Mouse (Mus musculus) layer of hippocampus, adult 2 months (tissue): ENCODE measurements at regions not wholly inside any gene's neighbourhood (a gene's known extent, or its start where the extent isn't known, plus 50 kb on each side); places are given as distances from the start of the nearest gene placed in this dataset.

Experiments
- DNase-seq, 2 experiments: peaks; one replicate each; pipeline ENCODE4 v3.0.0; 2022; ENCODE audit warnings: low spot score in 2 of 2
- H3K27ac ChIP-seq: fragments of 200-600 bp; 2 replicates; pipeline ENCODE4 v1.8.1; 2022
- H3K4me3 ChIP-seq: fragments of 200-600 bp; 2 replicates; pipeline ENCODE4 v1.8.1; 2022; ENCODE audit warnings: mild to moderate bottlenecking
- CTCF ChIP-seq: fragments of 200-600 bp; conservative IDR thresholded peaks from 2 replicates; pipeline ENCODE4 v1.8.1; 2022; ENCODE audit warnings: antibody characterized with exemption, mild to moderate bottlenecking, moderate library complexity

- peak; percentile 84 for TF ChIP-seq CTCF
- peak; percentile 4 to 54 for DNase-seq
- Histone ChIP-seq H3K27ac (no peak overlapping the region), H3K4me3 (no peak overlapping the region)
These were observed 793.0 kb downstream of the Gm7489 start for GRCm38 (mm10) chr15:54677660-54678059.
